Mouse (Mus musculus): Measurements from ENCODE around the gene Rpl28.
"Not testable (repeated sequence)": the region's sequence is repeated elsewhere in the genome, so short reads cannot be mapped to it uniquely, and the experiment has no call there.

Rpl28 gene

GRCm38 (mm10) chr7:4783667-4784268, 8.9 kb upstream of the Rpl28 start:
- DNase-seq: peak; percentile 60

GRCm38 (mm10) chr7:4788499-4789435, 3.9 kb upstream of the Rpl28 start:
- peak; percentile 53 for DNase-seq

- DNase-seq: no peak
Observed at GRCm38 (mm10) chr7:4789436-4789935, 3.2 kb upstream of the Rpl28 start, which contains the start of gene Tmem238. Gene Tmem238 (minus strand): TSS chr7:4789656.

GRCm38 (mm10) chr7:4793248-4793647, 574 bp downstream of the Rpl28 start:
- not testable (repeated sequence) for DNase-seq

DNA sequence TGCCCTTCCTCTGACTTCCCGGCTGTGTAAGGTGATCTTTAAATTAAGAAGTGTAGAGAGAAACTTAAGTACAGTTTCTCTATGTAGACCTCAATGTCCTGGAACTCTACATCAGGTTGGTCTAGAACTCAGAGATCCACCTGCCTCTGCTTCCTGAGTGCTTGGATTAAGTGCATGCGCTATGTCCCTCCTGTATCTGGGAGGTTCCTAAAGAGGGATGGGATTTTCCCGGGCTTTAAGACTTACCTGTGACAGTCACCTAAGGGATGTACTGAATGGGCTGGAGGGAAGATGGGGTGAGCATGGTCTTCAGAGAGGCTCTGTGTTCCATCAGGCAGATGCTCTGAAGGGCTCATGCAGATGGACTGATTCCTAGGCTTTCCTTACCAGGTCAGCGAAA, 1.0 kb downstream of the Rpl28 start:
- DNase-seq: no peak

DNA sequence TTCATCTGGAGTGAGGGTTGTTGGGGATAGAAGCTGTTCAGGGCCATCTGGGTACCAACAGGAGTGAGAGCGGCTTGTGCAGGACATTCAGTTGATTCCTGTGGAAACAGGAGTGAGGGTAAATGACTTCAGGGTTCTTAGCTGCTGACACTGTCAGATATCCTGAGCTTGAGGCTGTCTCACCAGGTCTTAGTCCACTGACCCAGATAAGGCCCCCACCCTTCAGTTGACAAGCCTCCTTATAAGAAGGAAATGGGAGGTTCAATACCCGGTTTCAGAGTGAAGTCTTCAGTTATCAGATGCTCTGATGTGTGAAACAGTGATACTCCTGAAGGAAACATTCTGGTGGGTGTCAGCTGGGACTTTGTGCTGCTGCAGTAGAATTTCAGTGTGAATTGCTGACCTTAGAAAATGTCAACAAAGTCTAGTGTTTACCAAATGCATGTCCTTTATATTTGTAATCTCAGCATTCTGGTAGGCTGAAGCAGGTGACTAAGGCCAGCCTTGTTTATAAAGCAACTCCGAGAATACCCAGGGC, 2.0 kb downstream of the Rpl28 start:
- no peak for DNase-seq

DNA sequence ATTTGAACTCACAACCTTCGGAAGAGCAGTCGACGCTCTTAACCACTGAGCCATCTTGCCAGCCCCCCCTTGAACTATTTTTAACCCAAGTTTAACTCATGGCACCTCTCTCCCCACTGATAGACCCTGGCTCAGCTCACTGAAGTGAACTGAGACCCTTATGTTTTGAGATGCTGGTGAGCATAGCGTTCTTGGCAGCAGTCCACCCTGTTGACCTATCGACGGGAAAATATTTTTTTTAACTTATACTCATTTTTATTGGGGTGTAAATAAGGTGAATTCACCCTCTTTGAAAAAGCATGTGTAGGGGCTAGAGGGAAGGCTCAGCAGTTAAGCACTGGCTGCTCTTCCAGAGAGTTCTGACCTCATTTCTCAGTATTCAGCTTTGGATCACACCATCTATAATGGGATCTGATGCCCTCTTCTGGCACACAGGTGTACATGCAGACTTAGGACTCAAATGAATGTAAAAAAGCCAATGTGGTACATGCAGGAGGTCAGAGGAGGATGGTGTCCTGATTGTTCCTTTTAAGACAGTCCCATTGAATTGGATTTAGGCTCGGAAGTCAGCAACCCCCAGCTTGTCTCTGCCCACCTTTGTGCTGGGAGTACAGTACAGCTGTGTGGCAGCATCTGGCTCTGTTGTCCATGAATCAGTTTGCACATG, 3.2 kb downstream of the Rpl28 start:
- DNase-seq: no peak

- DNase-seq: no peak
Observed at GRCm38 (mm10) chr7:4802247-4802646, 9.6 kb downstream of the Rpl28 start.

GRCm38 (mm10) chr7:4806716-4807115, 14.0 kb downstream of the Rpl28 start:
- DNase-seq: no peak

DNA sequence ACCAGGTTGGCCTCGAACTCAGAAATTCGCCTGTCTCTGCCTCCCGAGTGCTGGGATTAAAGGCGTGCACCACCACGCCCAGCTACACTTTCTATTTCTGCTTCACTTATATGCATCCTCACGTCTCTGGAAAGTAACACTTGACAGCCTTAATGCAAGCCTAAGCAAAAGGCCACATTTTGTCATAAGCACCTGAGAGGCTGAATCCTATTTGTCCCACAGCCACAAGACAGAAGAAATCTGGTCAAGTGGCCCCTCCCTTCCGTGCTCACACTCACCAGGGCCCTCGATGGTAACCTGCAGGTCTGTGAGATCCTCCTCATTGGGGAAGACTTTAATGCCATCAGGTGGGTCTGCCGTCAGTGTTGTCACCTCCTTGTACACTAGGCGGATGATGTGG, 18.5 kb downstream of the Rpl28 start:
- DNase-seq: not testable (repeated sequence)

DNA sequence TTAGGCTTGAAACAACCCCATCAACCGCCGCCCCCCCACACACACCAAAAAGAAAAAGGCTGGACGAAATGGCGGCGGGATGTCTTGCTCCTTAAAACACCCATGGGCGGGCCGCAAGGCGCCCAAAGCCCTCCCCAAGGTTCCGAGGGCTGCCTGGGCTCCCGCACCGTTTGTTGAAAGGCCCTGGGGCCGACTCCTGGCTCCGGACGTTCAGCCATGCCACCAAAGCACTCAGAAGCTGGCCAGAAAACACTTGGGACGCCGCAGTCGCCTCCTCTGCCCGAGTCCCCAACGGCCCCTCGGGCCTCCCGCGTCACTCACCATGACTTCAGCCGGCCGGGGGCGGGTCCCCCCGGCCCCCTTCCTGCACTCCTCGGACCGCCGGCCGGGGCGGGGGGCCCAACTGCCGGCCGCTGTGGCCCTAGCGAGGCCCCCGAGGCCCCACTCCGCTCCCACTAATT, 19.2 kb downstream of the Rpl28 start:
- DNase-seq: no peak

GRCm38 (mm10) chr7:4812303-4813104, 19.8 kb downstream of the Rpl28 start, which contains the start of gene Ube2s:
Gene Ube2s (minus strand): TSS chr7:4812590.
- peak; percentile 99 for DNase-seq

GRCm38 (mm10) chr7:4813105-4813791, 20.6 kb downstream of the Rpl28 start:
- DNase-seq: no peak

DNA sequence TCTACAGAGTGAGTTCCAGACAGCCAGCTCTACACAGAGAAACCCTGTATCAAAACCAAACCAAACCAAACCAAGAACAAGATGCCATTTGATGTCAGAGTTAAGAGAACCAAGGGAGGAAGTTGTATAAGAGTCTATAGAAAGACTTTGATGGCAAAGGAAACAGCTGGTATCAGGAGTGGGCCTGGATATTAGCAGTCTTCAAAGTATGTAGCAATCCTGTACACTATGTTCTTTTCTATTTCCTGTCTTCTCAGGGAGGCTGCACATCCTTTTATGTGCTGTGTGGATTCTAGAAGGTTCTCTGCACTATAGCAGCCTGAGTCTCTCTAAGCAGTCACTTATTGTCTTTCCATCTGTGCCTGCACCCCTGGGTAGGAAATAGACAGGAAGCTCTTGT, 23.9 kb downstream of the Rpl28 start:
- no peak for DNase-seq

- not testable (repeated sequence) for DNase-seq
Observed at GRCm38 (mm10) chr7:4820925-4821324, 28.3 kb downstream of the Rpl28 start.

GRCm38 (mm10) chr7:4821690-4822089, 29.0 kb downstream of the Rpl28 start:
- no peak for DNase-seq

DNA sequence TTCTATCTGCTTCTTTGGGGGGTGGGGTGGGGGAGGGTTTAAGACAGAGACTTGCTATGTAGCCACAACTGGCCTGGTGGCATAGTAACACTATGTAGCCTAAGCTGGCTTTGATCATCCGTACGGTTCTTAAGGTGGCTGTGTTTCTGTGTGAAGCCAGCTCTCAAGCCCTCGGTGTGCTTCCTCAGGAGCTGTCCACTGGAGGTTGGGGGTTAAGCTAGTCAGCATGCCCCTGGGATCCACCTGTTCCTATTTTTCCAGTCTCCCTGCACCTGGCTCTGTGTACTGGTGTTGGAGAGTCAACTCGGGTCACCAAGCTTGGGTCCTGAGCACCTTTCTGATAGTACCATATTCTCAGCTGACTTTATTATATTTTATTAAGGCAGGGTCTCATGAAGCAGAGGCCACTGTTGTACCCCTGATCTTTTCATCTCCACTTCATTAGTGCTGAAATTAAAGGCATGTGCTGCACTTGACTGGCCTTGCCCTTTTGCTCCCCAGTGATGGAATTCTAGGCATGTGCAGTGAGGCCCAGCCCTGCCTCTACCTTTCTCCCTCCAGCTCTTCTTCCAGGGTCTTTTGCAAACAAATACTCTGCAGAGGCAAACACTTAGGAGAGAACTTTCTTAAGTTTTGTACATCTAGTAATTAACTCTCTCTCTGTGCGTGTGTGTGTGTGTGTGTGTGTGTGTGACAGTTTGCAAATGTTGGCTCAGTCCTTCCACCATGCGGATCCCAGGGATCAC, 29.7 kb downstream of the Rpl28 start:
- no peak for DNase-seq

GRCm38 (mm10) chr7:4825365-4825764, 32.7 kb downstream of the Rpl28 start:
- DNase-seq: no peak

DNA sequence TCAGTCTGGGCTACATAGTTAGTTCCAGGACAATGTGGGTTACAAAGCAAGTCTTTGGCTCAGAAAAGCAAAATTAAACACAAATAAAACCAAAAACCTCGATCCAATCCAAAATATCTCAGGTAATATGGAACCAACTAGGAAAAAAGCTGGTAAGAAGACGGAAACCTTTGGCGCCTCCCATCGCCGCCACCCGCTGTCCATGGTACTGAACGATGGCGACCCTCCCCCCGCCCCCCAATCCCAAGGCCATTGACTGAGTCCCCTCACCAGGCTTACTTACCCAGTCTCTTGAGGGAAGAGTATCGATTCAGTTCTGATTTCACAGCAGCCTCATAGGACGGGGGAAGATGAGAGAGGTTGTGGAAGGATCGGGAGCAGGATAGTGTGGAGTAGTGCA, 37.8 kb downstream of the Rpl28 start:
- DNase-seq: no peak

DNA sequence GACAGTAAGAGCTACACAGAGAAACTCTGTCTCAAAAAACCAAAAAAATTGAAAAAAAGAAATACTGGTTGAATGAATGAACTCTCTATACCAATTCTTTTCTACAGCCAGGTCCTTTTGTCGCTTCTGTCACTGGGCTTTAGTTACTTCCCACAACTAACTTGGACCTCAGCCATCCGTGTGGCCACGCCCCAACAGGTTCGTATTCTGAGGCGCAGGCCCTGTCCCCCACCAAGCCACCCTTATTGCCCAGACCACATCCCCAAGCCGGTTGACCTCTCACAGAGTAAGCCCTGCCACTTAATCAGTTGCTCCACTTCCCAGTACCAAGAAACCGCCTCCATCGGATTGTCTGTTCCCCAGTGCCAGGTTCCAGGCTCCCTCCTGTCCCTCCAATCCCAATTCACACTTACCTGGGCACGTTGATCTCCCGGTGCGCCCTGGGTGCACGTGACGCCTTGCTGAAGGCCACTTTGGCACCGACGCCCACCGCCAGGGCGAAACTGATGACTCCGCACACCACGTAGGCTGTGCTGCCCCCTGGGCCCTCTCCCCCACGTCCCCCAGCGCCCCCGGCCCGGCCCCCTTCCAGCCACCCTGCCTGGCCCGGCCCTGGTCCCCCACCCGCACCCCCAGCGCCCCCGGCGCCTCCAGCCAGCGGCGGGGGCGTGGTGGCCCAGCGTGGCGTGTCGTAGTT, 43.1 kb downstream of the Rpl28 start:
- DNase-seq: no peak

Data from right cerebral cortex, adult 18-20 months (tissue).